Mouse (Mus musculus): ENCODE data around the gene Cobll1.

Gene Cobll1

GRCm38 (mm10) chr2:65103801-65104200, 135.4 kb downstream of the Cobll1 start:
- in situ Hi-C loops (cut with MboI, MseI), result loop anchor here in 1 of 2 experiments (10.0 kb wide), 1 partner anchor 139 kb away; no protein-coding TSS in a partner anchor

- in situ Hi-C loops (cut with MboI, MseI), result loop anchor here in 1 of 2 experiments (10.0 kb wide), 1 partner anchor 137 kb away; no protein-coding TSS in a partner anchor
Observed at GRCm38 (mm10) chr2:65101388-65101787, 137.8 kb downstream of the Cobll1 start.

- in situ Hi-C loops (cut with MboI, MseI), result loop anchor here in 1 of 2 experiments (10.0 kb wide), 1 partner anchor 135 kb away; no protein-coding TSS in a partner anchor
Observed at GRCm38 (mm10) chr2:65100001-65100400, 139.2 kb downstream of the Cobll1 start.

GRCm38 (mm10) chr2:65095571-65095970, 143.6 kb downstream of the Cobll1 start:
- in situ Hi-C loops (cut with MboI, MseI), result no loop called here

GRCm38 (mm10) chr2:65093990-65094389, 145.2 kb downstream of the Cobll1 start:
- in situ Hi-C loops (cut with MboI, MseI), result no loop called here

- in situ Hi-C loops (cut with MboI, MseI), result no loop called here
Observed at GRCm38 (mm10) chr2:65090986-65091385, 148.2 kb downstream of the Cobll1 start.

- in situ Hi-C loops (cut with MboI, MseI), result no loop called here
Observed at GRCm38 (mm10) chr2:65087197-65087596, 152.0 kb downstream of the Cobll1 start.

- in situ Hi-C loops (cut with MboI, MseI), result no loop called here
Observed at GRCm38 (mm10) chr2:65083411-65083810, 155.8 kb downstream of the Cobll1 start.

- in situ Hi-C loops (cut with MboI, MseI), result no loop called here
Observed at GRCm38 (mm10) chr2:65077544-65077943, 161.7 kb downstream of the Cobll1 start.

- in situ Hi-C loops (cut with MboI, MseI), result no loop called here
Observed at GRCm38 (mm10) chr2:65075840-65076239, 163.4 kb downstream of the Cobll1 start.

GRCm38 (mm10) chr2:65075431-65075830, 163.8 kb downstream of the Cobll1 start:
- in situ Hi-C loops (cut with MboI, MseI), result no loop called here

- in situ Hi-C loops (cut with MboI, MseI), result no loop called here
Observed at GRCm38 (mm10) chr2:65072205-65072604, 167.0 kb downstream of the Cobll1 start.

- in situ Hi-C loops (cut with MboI, MseI), result no loop called here
Observed at GRCm38 (mm10) chr2:65053764-65054163, 185.4 kb downstream of the Cobll1 start.

- in situ Hi-C loops (cut with MboI, MseI), result no loop called here
Observed at GRCm38 (mm10) chr2:65052191-65053012, 186.8 kb downstream of the Cobll1 start.

GRCm38 (mm10) chr2:65050776-65051175, 188.4 kb downstream of the Cobll1 start:
- in situ Hi-C loops (cut with MboI, MseI), result no loop called here

- in situ Hi-C loops (cut with MboI, MseI), result no loop called here
Observed at GRCm38 (mm10) chr2:65048234-65049017, 190.8 kb downstream of the Cobll1 start.

Data from T-helper 17 cell (primary cell).